In the genomic region with DNA sequence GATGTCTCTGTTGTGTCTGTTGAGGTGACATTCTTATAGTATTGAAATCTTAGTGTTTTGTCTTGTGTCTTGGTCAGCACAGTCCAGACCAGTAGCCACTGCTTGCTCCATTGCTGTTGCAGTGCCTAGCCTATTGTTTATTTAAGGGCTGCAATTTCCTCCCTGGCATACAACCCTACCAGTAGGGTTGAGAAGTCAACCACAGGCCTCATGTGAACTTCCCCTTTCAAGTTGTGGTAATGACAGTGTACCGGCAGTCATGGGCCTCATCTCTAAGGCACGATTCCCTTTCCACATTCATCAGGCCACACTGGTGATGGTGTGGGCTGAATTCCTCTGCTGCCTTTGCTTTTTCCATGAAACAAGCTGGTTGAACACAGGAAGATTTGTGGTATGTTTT, we compare ENCODE assay signal across 31 mouse cellular contexts.
DNase-seq lines count a peak whose midpoint lies in the region; ATAC-seq and TF ChIP-seq lines count a peak whose summit lies in the region.
"Had no signal": no experiment of that assay in that cellular context is flagged by ENCODE, and none has a peak within 500 bp of the region (broad histone marks: within the 10 kb centered on the region; RNA-seq: fewer than 3 reads in every experiment).

No protein-coding gene starts in this region.

- WGBS in hindbrain, embryonic 12.5 days = 74% methylated on average over 2 of the region's 2 CpGs

- no peaks in the 10 kb centered on the region for H3K9me3 ChIP-seq in hindbrain, embryonic 12.5 days (replicated peaks)
- H3K9me3 ChIP-seq: embryonic facial prominence, embryonic 12.5 days; limb, embryonic 12.5 days; liver, embryonic 13.5 days; midbrain, embryonic 10.5 days; midbrain, embryonic 15.5 days; neural tube, embryonic 15.5 days had no signal

- H3K4me1 ChIP-seq in hindbrain, embryonic 12.5 days = no peaks in the 10 kb centered on the region
- H3K4me1 ChIP-seq: embryonic facial prominence, embryonic 12.5 days; limb, embryonic 12.5 days; liver, embryonic 13.5 days; midbrain, embryonic 10.5 days; midbrain, embryonic 15.5 days; neural tube, embryonic 15.5 days had no signal

- no peak overlapping the region for H3K9ac ChIP-seq in hindbrain, embryonic 12.5 days
- H3K9ac ChIP-seq: embryonic facial prominence, embryonic 12.5 days; hindbrain, embryonic 14.5 days; limb, embryonic 12.5 days; liver, embryonic 13.5 days; midbrain, embryonic 15.5 days; neural tube, embryonic 15.5 days had no signal

- H3K36me3 ChIP-seq in hindbrain, embryonic 12.5 days = no peaks in the 10 kb centered on the region
- H3K36me3 ChIP-seq: embryonic facial prominence, embryonic 12.5 days; limb, embryonic 12.5 days; liver, embryonic 13.5 days; midbrain, embryonic 10.5 days; midbrain, embryonic 15.5 days; neural tube, embryonic 15.5 days had no signal

- H3K27ac ChIP-seq in layer of hippocampus, adult 2 months = peak overlapping the region; percentile 71
- H3K27ac ChIP-seq in hindbrain, embryonic 12.5 days = no peak overlapping the region
- H3K27ac ChIP-seq: embryonic facial prominence, embryonic 12.5 days; hindbrain, embryonic 14.5 days; left cerebral cortex, adult 2 months; limb, embryonic 12.5 days; liver, embryonic 13.5 days; macrophage; midbrain, embryonic 10.5 days; midbrain, embryonic 15.5 days; neural tube, embryonic 15.5 days; stomach, postnatal 0 days had no signal

- no peak for TF ChIP-seq CTCF in layer of hippocampus, adult 2 months (conservative IDR thresholded peaks at IDR 0.05)

- ATAC-seq in granulocyte monocyte progenitor cell, adult 5-6 weeks (replicated peaks; ENCODE audit: poor library complexity, severe bottlenecking) = peak; percentile 100
- peak; percentile 100 for ATAC-seq in megakaryocyte progenitor cell, adult 5-6 weeks (replicated peaks; ENCODE audit: poor library complexity)
- no peak for ATAC-seq in hindbrain, embryonic 12.5 days (ENCODE audit: low FRiP score)
- ATAC-seq: forebrain, embryonic 16.5 days; intestine, postnatal 0 days; midbrain, embryonic 15.5 days had no signal

- H3K4me3 ChIP-seq in layer of hippocampus, adult 2 months = no peak overlapping the region
- no peak overlapping the region for H3K4me3 ChIP-seq in hindbrain, embryonic 12.5 days
- H3K4me3 ChIP-seq: embryonic facial prominence, embryonic 12.5 days; left cerebral cortex, adult 2 months; limb, embryonic 12.5 days; liver, embryonic 13.5 days; midbrain, embryonic 10.5 days; midbrain, embryonic 15.5 days; neural tube, embryonic 15.5 days had no signal

- DNase-seq in layer of hippocampus, adult 2 months (ENCODE audit: low spot score in 2 of 2) = no peak
- no peak for DNase-seq in layer of hippocampus, postnatal 10 days (ENCODE audit: low spot score in 2 of 2)
- DNase-seq in lung, postnatal 25 days (ENCODE audit: low spot score) = peak; percentile 7
- DNase-seq in lung, postnatal 14 days = no peak
- no peak for DNase-seq in spleen, adult 18-20 months
- DNase-seq: adrenal gland, postnatal 25 days; cerebellum, adult 2 months; cerebellum, postnatal 14 days; gastrocnemius, postnatal 14 days; heart, adult 18-20 months; heart, postnatal 36 days; kidney, postnatal 14 days; liver, embryonic 13.5 days; right cerebral cortex, postnatal 25 days; thymus, adult 18-20 months; thymus, postnatal 36 days had no signal

- no peak overlapping the region for H3K4me2 ChIP-seq in hindbrain, embryonic 12.5 days (replicated peaks)
- H3K4me2 ChIP-seq: embryonic facial prominence, embryonic 12.5 days; heart, embryonic 11.5 days; hindbrain, embryonic 14.5 days; limb, embryonic 12.5 days; liver, embryonic 13.5 days; midbrain, embryonic 15.5 days; neural tube, embryonic 15.5 days had no signal

- no peaks in the 10 kb centered on the region for H3K27me3 ChIP-seq in hindbrain, embryonic 12.5 days
- H3K27me3 ChIP-seq: embryonic facial prominence, embryonic 12.5 days; limb, embryonic 12.5 days; liver, embryonic 13.5 days; midbrain, embryonic 15.5 days; neural tube, embryonic 15.5 days had no signal
